Mouse (Mus musculus) 416B (cell line): ENCODE data around the gene Psmb10.
A peak's percentile ranks its signal among the peaks of the same experiment; 100 is the strongest.

Experiments
- DNase-seq: peaks from one replicate; pipeline ENCODE4 v3.0.0; 2011; ENCODE audit warnings: low read depth

The Psmb10 gene

GRCm38 (mm10) chr8:105938306-105938669 is at the start of gene Psmb10:
Gene Psmb10 (minus strand): TSS chr8:105938444.
- DNase-seq, result peak; percentile 89

- DNase-seq, result peak; percentile 37
Measured at GRCm38 (mm10) chr8:105983406-105983805, 45.2 kb upstream of the Psmb10 start.

DNA sequence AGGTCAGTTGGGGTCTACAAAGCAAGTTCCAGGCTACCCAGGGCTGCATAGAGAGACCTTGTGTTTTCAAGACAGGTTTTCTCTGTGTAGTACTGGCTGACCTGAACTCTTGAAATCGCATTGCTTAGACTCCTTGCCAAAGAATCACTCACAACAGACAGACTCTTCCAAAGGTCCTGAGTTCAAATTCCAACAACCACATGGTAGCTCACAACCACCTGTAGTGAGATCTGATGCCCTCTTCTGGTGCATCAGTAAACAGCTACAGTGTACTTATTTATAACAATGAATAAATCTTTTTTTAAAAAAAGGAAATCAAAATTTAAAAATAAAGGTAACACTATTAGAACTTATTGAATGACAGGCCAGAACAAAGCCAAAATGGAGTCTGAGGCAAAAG is 42.9 kb upstream of the Psmb10 start:
- DNase-seq, result no peak

DNA sequence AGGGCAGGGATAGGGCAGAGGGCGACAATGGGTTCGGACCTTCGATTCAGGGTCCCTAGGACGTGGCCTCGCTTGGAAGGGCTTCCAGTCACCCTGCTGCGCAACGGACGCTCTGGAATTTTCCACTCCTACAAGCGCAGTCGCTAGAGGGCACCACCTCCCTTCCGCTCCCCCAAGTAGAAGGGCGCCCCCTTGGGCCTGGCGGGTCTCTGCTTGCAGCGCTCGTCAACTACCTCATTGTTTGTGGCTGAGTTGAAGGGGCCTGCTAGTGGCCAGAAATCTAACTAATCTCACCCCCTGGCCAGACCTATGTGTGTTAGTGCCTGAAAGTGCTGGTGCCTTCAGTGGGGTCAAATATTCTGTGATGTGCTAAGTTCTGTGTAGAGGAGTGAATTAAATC is 41.1 kb upstream of the Psmb10 start, which contains the start of gene Dpep3:
Gene Dpep3, minus strand, starts transcription at position 105 of the 400 bp plus-strand sequence.
- no peak for DNase-seq

GRCm38 (mm10) chr8:105975363-105975762 is 37.1 kb upstream of the Psmb10 start:
- DNase-seq, result peak; percentile 23

GRCm38 (mm10) chr8:105971019-105971720 is 32.9 kb upstream of the Psmb10 start:
- DNase-seq, result no peak

DNA sequence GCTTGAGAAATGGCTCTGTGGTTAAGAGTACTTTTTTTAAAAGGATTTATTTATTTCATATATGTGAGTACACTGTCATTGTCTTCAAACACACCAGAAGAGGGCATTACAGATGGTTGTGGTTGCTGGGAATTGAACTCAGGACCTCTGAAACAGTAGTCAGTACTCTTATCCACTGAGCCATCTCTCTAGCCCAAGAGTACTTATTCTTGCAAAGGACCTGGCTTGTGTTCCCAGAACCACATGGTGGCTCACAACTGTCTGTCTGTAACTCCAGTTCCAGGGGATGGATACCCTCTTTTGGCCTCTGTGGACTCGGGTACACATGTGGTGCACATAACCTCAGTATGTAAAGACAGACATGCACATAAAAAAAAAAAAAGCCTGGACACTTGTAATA is 31.1 kb upstream of the Psmb10 start:
- no peak for DNase-seq

GRCm38 (mm10) chr8:105966692-105967311 is 28.6 kb upstream of the Psmb10 start:
- no peak for DNase-seq

GRCm38 (mm10) chr8:105965905-105966341 is 27.7 kb upstream of the Psmb10 start, which contains the start of gene Slc12a4:
Gene Slc12a4 (minus strand): TSS chr8:105966097.
- peak; percentile 67 for DNase-seq

- DNase-seq, result peak; percentile 77
Measured at GRCm38 (mm10) chr8:105965266-105965904, 27.1 kb upstream of the Psmb10 start.

- DNase-seq, result no peak
Measured at GRCm38 (mm10) chr8:105964506-105965265, 26.4 kb upstream of the Psmb10 start.

DNA sequence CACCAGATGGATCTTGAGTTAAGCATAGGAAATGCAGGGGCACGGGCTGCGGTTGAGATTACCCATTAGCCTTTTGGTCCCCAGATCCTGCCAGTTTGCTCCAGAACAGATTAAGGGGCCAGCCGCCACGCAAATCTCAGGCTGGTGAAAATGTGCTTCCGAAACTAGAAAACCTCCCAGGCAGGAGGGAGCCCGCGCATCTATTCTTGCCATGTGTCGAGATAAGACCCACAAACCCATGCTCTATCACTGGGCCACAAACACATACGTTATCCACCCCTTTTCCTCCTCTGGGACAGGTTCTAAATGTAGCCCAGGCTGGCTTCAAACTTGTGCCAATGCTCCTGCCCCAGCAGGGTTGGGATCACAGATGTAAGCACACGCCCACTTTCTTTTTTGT is 23.3 kb upstream of the Psmb10 start:
- DNase-seq, result no peak

DNA sequence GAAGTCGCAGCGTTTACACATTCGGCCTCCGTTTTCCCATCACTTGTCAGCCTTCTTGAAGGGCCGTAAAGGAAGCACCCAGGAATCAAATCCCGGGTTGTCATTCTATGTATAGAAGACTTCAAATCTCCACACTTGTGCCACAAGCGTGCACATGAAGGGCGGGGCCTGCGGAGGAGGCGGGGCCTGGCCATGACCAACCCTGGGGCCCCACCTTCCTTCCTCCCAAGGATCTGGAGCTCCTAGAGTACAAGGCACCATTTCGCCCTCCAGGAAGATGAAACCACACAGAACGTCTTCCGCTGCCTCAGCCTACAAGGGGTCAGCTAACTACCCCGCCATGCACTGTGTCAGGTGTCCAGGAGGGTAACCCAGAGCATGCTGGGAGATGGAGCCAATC is 22.9 kb upstream of the Psmb10 start:
- no peak for DNase-seq

DNA sequence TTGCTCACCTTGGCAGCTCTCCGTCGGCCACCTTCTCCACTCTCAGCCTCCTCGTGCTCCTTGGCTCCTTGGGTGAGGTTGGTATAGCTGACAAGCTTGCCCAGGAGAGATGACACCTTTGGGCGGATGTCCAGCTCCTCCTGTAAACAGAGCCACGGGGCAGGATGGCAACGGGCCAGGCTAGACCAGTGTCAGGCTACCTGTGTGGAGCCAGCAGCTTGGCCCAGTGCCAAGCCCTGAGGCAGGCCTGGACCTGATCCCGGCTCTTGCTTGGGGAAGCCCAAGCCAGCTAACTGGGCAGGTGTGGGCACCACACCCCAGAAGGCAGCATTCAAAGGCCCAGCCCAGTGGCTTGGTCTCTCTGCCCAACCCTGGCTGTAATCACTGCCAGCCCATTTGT is 21.1 kb upstream of the Psmb10 start:
- no peak for DNase-seq

- no peak for DNase-seq
Measured at GRCm38 (mm10) chr8:105957813-105958212, 19.6 kb upstream of the Psmb10 start.

- DNase-seq, result no peak
Measured at GRCm38 (mm10) chr8:105956556-105956955, 18.3 kb upstream of the Psmb10 start.

GRCm38 (mm10) chr8:105951057-105951659 is 12.9 kb upstream of the Psmb10 start:
- no peak for DNase-seq

- DNase-seq, result peak; percentile 39
Measured at GRCm38 (mm10) chr8:105949350-105949749, 11.1 kb upstream of the Psmb10 start.

- no peak for DNase-seq
Measured at GRCm38 (mm10) chr8:105943321-105943739, 5.1 kb upstream of the Psmb10 start, which contains the start of gene Lcat. Gene Lcat (minus strand): TSS chr8:105943382.

DNA sequence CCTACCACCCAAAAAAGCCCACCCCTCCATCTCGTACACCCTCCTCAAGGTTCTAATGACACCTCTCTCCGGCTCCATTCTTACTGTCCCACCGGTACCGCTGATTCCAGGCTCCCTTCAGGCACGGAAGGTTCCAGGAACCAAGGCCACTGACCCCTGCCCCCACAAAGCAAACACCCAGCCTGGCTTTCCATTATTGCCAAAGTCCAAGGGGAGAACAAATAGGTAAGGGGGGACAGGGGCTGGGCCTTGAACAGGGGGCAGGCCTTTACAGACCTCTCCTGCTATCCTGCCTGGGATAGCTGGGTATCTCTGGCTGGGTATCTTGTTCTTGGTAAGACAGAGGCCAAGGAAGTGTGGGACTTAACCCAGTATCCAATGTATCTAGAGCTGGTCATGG is 4.3 kb upstream of the Psmb10 start:
- no peak for DNase-seq

DNA sequence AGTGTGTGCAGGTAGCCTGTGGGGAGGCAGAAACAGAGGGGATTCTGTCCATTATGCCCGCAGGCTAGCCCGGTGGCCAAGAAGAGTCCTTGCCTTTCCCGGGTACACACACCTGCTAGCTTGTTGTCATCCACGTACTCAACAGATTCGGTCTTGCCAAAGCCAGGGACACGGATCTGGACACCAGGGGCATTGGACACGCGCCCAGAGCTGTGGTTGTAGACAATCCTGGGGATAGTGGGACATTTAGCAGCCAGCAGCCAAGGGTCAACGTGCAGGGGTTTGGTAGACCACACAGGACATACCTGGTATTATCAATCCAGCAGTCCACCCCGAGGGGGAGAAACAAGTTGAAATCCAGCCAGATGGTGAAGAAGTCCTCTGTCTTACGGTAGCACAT is 3.8 kb upstream of the Psmb10 start:
- no peak for DNase-seq
